Mouse (Mus musculus): ENCODE data around the gene Ugt2b38. TPM values are rescaled to one million over a fixed set of nuclear protein-coding genes. Genes with fewer than 3 reads are reported as not detected.
"Not testable (repeated sequence)": the region's sequence is repeated elsewhere in the genome, so short reads cannot be mapped to it uniquely, and the experiment has no call there.

Ugt2b38 gene
- polyA plus RNA-seq (2015; fragmentation: Nextera tagmentation; extraction: Ambion mirVana): not detected in 2 replicates

DNA sequence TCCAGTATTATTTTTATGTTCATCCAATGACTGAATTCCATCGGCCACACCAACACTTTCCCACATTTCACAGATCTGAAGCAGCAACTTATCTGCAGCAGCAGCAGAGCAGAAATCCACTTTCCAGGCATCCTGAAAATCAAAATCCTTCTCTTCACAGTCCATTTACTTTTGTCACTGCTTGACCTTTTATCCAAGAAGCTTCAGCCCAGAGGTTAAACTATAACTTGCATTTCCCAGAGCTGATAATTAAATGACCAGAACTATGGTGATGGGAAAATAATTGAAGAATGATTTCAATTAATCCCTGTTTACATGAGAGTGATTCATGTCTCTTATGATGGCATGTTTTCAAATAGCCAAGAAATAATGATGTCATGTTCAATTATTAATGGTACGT is at the start of gene Ugt2b38:
TSS of gene Ugt2b38 (minus strand) at position 163 of the 400 bp plus-strand sequence.
- not testable (repeated sequence) for ATAC-seq (ENCODE audit: low read depth); H3K9me3 ChIP-seq; H3K4me3 ChIP-seq; H3K4me2 ChIP-seq; H3K27ac ChIP-seq (replicated peaks); H3K36me3 ChIP-seq; H3K9ac ChIP-seq; H3K27me3 ChIP-seq; H3K4me1 ChIP-seq (replicated peaks)
- WGBS: 95% methylated on average over 2 of the region's 2 CpGs

DNA sequence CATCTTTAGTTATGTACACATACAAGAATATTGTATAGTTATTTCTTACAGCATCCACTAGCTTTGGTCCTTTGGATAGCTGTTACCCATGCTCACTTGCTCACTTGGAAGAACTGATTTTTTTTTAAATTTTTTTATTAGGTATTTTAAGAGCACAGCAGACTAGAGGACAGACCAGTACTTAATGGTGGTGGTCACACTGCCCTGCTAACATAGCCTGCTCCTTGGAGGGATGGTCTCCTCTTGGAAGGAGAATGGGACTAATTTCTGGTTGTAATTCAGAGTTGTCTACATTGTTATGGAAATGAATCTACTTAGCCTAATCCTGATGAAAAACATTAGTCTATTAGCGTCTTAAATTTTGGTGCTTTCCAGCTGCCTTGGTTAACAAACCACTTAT is 34.8 kb upstream of the Ugt2b38 start:
- H3K9me3 ChIP-seq: no peaks in the 10 kb centered on the region
- no peak overlapping the region for H3K9ac ChIP-seq
- H3K4me1 ChIP-seq (replicated peaks): no peaks in the 10 kb centered on the region
- no peak for ATAC-seq (ENCODE audit: low read depth)
- WGBS: 33% methylated on average over 1 of the region's 1 CpGs
- no peaks in the 10 kb centered on the region for H3K27me3 ChIP-seq
- H3K4me3 ChIP-seq: no peak overlapping the region
- no peaks in the 10 kb centered on the region for H3K36me3 ChIP-seq
- no peak overlapping the region for H3K27ac ChIP-seq (replicated peaks)
- no peak overlapping the region for H3K4me2 ChIP-seq

DNA sequence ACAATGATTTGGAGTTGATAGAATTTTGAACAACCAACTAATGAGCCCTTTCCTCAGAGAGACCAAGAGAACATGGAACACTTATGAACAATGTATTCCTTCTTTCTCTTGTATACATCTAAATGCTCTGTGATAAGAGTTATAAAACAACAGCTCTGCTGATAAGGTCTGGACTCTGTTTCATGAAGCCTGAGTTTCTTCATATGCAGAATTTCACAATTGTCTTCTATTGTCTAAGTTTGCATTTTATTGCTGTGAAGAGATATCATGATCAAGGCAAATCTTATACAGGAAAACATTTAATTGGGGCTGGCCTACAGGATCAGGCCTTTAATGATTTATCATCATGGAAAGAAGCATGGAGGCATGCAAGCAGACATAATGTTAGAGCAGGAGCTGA is 33.7 kb upstream of the Ugt2b38 start:
- Histone ChIP-seq H3K27ac (replicated peaks) (no peak overlapping the region), H3K9ac (no peak overlapping the region), H3K4me2 (no peak overlapping the region), H3K9me3 (no peaks in the 10 kb centered on the region), H3K36me3 (no peaks in the 10 kb centered on the region), H3K27me3 (no peaks in the 10 kb centered on the region), H3K4me3 (no peak overlapping the region), H3K4me1 (replicated peaks) (no peaks in the 10 kb centered on the region)
- no peak for ATAC-seq (ENCODE audit: low read depth)

DNA sequence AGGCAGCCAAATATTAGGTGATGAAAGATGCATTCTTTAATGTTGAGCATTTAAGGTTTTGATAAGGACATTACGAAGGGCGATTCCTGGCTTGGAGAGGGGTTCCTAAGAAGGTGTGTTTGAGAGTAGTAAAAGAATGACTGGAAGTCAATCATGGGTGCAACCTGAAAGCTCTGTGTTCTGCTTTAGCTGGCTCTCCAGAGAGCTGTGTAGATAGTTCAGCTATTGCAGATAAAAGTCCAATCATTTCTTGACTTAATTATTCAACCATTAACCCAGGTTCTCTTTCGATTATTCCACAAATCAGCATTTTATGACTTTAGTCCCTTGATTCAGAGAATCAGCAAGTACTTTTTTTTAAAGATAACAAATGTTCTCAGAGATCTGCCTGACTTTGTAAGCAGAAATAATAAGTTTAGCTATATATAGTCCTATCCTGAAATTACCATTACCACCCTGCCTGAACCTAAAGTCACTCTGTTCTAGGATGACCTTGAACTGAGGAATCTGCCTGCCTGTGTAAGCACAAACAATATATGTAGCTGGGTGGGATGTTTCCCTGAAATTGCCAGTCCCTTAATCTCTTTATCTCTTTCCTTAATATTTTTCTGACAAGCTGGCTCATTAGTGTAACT is 32.3 kb upstream of the Ugt2b38 start:
- WGBS: 83% methylated on average over 3 of the region's 3 CpGs
- no peak overlapping the region for H3K27ac ChIP-seq (replicated peaks)
- H3K9me3 ChIP-seq: no peaks in the 10 kb centered on the region
- H3K4me1 ChIP-seq (replicated peaks): no peaks in the 10 kb centered on the region
- H3K36me3 ChIP-seq: no peaks in the 10 kb centered on the region
- no peak for ATAC-seq (ENCODE audit: low read depth)
- no peak overlapping the region for H3K9ac ChIP-seq
- no peak overlapping the region for H3K4me3 ChIP-seq
- H3K27me3 ChIP-seq: no peaks in the 10 kb centered on the region
- H3K4me2 ChIP-seq: no peak overlapping the region

DNA sequence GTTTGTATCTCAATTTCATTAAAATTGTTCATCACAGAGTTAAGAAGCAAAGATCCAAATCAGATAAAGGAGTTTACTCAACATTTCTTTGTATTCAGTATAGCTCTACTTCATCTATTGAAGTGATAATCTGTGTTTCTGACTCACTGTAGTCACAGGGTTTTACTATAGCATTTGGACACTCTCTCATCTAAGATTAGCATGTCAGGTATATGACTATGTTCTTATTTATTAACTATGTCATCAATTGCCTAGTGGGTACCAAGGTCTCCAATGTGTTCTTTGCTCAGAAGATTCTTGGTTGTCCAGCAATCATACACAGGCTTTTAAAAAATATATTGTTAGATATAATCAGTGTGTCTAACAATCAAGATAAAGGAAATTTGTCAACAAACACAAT is 31.5 kb upstream of the Ugt2b38 start:
- Histone ChIP-seq H3K27me3 (no peaks in the 10 kb centered on the region), H3K4me1 (replicated peaks) (no peaks in the 10 kb centered on the region), H3K27ac (replicated peaks) (no peak overlapping the region), H3K4me2 (no peak overlapping the region), H3K9ac (no peak overlapping the region), H3K36me3 (no peaks in the 10 kb centered on the region), H3K9me3 (no peaks in the 10 kb centered on the region), H3K4me3 (no peak overlapping the region)
- ATAC-seq (ENCODE audit: low read depth): no peak

DNA sequence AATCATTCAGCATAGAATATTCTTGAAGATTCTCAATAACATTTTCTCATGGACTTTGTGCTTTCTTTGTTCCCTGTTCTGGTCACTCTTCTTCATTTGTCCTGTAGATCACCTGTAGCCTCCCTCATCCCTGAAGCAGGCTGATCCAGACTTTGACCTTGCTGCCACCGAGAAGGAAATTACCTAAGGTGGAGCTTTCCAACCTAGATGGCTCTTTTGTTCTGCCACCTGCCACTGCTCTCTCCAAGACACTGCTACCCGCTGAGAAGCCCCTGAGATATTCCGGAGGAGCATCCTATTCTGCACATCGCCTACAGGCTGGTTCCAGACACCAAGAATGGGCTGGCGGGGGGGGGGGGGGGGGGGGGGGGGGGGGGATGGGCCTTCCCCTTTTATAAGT is 28.5 kb upstream of the Ugt2b38 start:
- WGBS: 81% methylated on average over 4 of the region's 5 CpGs
- H3K4me1 ChIP-seq (replicated peaks); H3K9me3 ChIP-seq; ATAC-seq (ENCODE audit: low read depth); H3K36me3 ChIP-seq; H3K9ac ChIP-seq; H3K27me3 ChIP-seq; H3K27ac ChIP-seq (replicated peaks); H3K4me2 ChIP-seq; H3K4me3 ChIP-seq: not testable (repeated sequence)

DNA sequence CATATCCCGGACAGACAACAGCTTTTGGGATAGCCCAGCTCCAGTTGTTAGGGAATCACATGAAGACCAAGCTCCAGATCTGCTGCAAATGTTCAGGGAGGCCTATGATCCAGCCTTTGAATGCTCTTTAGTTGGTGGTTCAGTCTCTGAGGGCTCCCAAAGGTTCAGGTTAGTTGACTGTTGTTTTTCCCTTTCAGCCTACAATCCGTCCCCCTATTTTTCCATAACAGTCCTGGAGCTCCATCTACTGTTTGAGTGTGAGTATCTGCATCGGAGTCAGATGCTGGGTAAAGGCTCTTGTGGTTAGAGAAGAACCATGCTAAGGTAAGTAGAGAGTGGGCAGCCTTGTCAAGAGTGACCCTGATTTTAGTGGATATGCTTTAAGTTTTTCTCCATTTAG is 12.3 kb upstream of the Ugt2b38 start:
- H3K27ac ChIP-seq (replicated peaks): no peak overlapping the region
- H3K4me1 ChIP-seq (replicated peaks): no peaks in the 10 kb centered on the region
- H3K9me3 ChIP-seq: no peaks in the 10 kb centered on the region
- 46% methylated on average over 3 of the region's 3 CpGs for WGBS
- no peaks in the 10 kb centered on the region for H3K27me3 ChIP-seq
- H3K36me3 ChIP-seq: no peaks in the 10 kb centered on the region
- no peak overlapping the region for H3K9ac ChIP-seq
- H3K4me3 ChIP-seq: no peak overlapping the region
- H3K4me2 ChIP-seq: no peak overlapping the region
- no peak for ATAC-seq (ENCODE audit: low read depth)

DNA sequence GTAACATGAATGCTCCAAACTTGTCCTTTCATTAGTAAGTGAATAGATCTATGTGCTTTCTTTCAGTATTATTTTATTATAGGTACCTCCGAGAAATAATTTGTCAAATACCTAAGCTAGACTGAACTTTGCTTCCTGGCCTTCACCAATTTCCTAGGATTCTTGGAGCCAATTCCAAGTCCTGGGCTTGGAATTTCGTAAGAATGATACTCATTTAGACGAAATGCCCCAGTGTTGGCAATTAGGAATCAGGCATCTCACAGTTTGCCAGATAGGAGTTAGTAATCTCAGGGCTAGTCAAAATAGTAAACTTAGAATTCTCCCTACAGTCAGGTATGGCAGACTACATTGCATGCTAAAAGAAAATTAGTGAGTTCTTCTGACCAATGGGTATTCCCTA is 1.7 kb upstream of the Ugt2b38 start:
- 81% methylated on average over 3 of the region's 3 CpGs for WGBS
- no peak overlapping the region for H3K27ac ChIP-seq (replicated peaks)
- H3K4me3 ChIP-seq: no peak overlapping the region
- no peaks in the 10 kb centered on the region for H3K27me3 ChIP-seq
- no peaks in the 10 kb centered on the region for H3K36me3 ChIP-seq
- no peak overlapping the region for H3K9ac ChIP-seq
- no peak for ATAC-seq (ENCODE audit: low read depth)
- H3K4me2 ChIP-seq: no peak overlapping the region
- no peaks in the 10 kb centered on the region for H3K4me1 ChIP-seq (replicated peaks)
- no peaks in the 10 kb centered on the region for H3K9me3 ChIP-seq

DNA sequence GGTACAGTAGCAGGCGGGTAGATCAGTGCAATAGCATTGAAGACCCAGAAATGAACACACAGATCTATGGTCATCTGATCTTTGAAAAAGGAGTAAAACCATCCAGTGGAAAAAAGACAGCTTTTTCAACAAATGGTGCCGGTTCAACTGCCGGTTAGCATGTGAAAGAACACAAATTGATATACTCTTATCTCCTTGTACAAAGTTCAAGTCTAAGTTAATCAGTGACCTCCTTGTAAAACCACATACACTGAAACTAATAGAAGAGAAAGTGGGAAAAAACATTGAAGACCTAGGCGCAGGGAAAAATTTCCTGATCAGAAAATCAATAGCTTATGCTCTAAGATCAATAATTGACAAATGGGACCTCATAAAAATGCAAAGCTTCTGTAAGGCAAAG is 27.0 kb downstream of the Ugt2b38 start:
- no peak overlapping the region for H3K4me2 ChIP-seq
- no peak for ATAC-seq (ENCODE audit: low read depth)
- 93% methylated on average over 4 of the region's 4 CpGs for WGBS

DNA sequence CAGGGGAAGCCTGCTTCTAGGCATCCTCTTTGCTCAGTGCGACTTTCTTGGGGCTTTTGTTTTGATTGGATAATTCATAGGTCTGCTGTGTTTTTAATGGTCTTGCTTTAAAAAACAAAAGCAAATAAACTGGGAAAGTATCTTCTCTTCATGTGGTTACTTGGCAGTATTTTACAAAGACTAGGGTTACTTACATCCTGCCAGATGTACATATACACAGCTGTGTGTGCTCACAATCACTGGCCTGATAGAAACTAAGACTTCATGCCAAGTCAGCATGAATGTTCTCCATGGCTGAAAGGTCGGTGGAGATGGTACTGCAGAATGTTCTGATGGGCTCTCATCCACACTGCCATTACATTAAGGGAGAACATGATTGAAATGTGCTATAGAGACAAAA is 33.2 kb downstream of the Ugt2b38 start:
- Histone ChIP-seq H3K27ac (replicated peaks) (no peak overlapping the region), H3K4me3 (no peak overlapping the region), H3K36me3 (no peaks in the 10 kb centered on the region), H3K9me3 (no peaks in the 10 kb centered on the region), H3K4me1 (replicated peaks) (no peaks in the 10 kb centered on the region), H3K4me2 (no peak overlapping the region), H3K9ac (no peak overlapping the region), H3K27me3 (no peaks in the 10 kb centered on the region)
- ATAC-seq (ENCODE audit: low read depth): no peak
- 83% methylated on average over 2 of the region's 2 CpGs for WGBS

More for the DNA sequence above, 27.0 kb downstream of the Ugt2b38 start:
- Histone ChIP-seq H3K4me1 (replicated peaks) (no peaks in the 10 kb centered on the region), H3K27ac (replicated peaks) (no peak overlapping the region), H3K4me3 (no peak overlapping the region), H3K36me3 (no peaks in the 10 kb centered on the region), H3K9ac (no peak overlapping the region), H3K9me3 (no peaks in the 10 kb centered on the region), H3K27me3 (no peaks in the 10 kb centered on the region)

DNA sequence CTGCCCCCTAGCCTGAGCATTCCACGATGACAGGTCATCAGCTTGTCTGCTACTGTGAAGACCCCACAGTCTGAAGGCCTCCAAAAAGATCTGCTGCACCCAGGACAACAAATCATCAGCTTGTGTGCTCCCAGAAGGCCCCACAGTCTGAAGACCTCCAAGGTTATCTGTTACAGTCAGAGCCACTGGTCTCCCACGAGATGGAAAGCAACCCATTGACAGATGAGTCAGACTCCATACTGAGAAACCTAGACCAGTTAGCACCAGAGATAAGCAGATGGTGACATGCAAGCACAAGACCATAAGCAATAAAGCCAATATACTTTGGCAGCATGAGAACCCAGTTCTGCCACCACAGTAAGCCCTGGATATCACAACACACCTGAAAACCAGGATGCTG is 43.8 kb downstream of the Ugt2b38 start:
- WGBS: 76% methylated on average over 2 of the region's 2 CpGs
- no peaks in the 10 kb centered on the region for H3K36me3 ChIP-seq
- no peak for ATAC-seq (ENCODE audit: low read depth)

DNA sequence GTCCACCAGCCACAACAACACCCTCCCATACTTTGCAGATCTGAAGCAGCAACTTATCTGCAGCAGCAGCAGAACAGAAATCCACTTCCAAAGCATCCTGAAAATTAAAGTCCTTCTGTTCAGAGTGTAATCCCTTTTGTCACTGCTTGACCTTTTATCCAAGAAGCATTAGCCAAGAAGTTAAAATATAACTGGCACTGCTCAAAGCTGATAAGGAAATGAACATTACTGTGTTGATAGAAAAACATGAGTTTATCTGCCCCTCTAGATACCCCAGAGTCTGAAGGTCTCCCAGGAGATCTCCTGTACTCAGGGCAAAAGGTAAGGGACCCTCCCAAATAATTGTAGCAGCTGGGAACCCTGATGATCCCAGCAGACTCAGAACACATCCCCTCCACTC is 44.2 kb downstream of the Ugt2b38 start:
- Histone ChIP-seq H3K36me3 (no peaks in the 10 kb centered on the region), H3K4me3 (no peak overlapping the region), H3K4me2 (no peak overlapping the region), H3K27ac (replicated peaks) (no peak overlapping the region), H3K9ac (no peak overlapping the region), H3K27me3 (no peaks in the 10 kb centered on the region), H3K9me3 (no peaks in the 10 kb centered on the region), H3K4me1 (replicated peaks) (no peaks in the 10 kb centered on the region)
- ATAC-seq (ENCODE audit: low read depth): no peak

More for the DNA sequence above, 43.8 kb downstream of the Ugt2b38 start:
- no peak overlapping the region for H3K27ac ChIP-seq (replicated peaks)
- H3K4me2 ChIP-seq: no peak overlapping the region
- no peak overlapping the region for H3K4me3 ChIP-seq
- no peaks in the 10 kb centered on the region for H3K27me3 ChIP-seq
- no peak overlapping the region for H3K9ac ChIP-seq
- H3K4me1 ChIP-seq (replicated peaks): no peaks in the 10 kb centered on the region
- H3K9me3 ChIP-seq: no peaks in the 10 kb centered on the region

DNA sequence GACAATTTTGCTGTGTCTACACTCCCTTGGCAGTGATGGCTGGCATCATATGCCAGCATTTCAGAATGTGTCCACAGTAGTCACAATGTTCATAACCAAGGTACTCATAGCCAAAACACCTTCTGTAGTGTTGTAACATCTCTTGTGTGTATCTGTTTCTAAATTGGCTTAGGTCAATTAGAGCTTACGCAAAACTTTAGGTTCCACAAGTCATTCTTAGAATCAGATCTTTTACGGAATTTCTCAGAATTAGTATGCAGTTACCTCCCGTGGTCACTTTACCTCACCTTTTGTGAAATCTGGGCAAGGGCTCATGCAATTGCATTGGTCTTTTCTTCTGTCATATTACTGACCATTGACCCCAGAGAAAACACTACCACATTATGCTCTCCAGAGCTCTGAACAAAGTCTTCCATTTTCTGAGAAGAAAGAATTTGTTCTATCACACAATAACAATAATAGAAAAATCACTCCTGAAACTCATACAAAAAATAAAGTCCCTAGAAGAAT is 48.1 kb downstream of the Ugt2b38 start:
- no peak overlapping the region for H3K27ac ChIP-seq (replicated peaks)
- no peak overlapping the region for H3K4me3 ChIP-seq
- 90% methylated on average over 3 of the region's 3 CpGs for WGBS
- H3K36me3 ChIP-seq: no peaks in the 10 kb centered on the region
- no peak overlapping the region for H3K4me2 ChIP-seq
- H3K9ac ChIP-seq: no peak overlapping the region
- no peaks in the 10 kb centered on the region for H3K27me3 ChIP-seq
- no peak for ATAC-seq (ENCODE audit: low read depth)
- no peaks in the 10 kb centered on the region for H3K9me3 ChIP-seq
- no peaks in the 10 kb centered on the region for H3K4me1 ChIP-seq (replicated peaks)

Data from neural tube, embryonic 13.5 days (tissue).